Mouse (Mus musculus) heart, adult 9 months (tissue): ENCODE results near the gene Spaca4.
A peak's percentile ranks its signal among the peaks of the same experiment; 100 is the strongest.

Source experiments
- DNase-seq, 2 experiments: peaks; one replicate each; pipeline ENCODE4 v3.0.0; 2022; ENCODE audit warnings: low spot score in 2 of 2

Gene Spaca4

GRCm38 (mm10) chr7:45713396-45713795 is 12.2 kb downstream of the Spaca4 start:
- DNase-seq, result peak in 1 of 2 experiments; percentile 19

- DNase-seq, result peak; percentile 74 to 80
These were observed 13.4 kb downstream of the Spaca4 start for GRCm38 (mm10) chr7:45712022-45712757.

GRCm38 (mm10) chr7:45711316-45712021 is 14.1 kb downstream of the Spaca4 start:
- peak; percentile 29 to 61 for DNase-seq

GRCm38 (mm10) chr7:45710477-45711191 is 15.0 kb downstream of the Spaca4 start:
- peak; percentile 44 to 57 for DNase-seq

GRCm38 (mm10) chr7:45709677-45710355 is 15.8 kb downstream of the Spaca4 start:
- DNase-seq, result peak in 1 of 2 experiments; percentile 30

- DNase-seq, result peak; percentile 29 to 46
These were observed 16.6 kb downstream of the Spaca4 start for GRCm38 (mm10) chr7:45709036-45709435.

- DNase-seq, result peak; percentile 56 to 57
These were observed 17.3 kb downstream of the Spaca4 start for GRCm38 (mm10) chr7:45708221-45708761.

- DNase-seq, result peak; percentile 98 to 99
These were observed 18.1 kb downstream of the Spaca4 start for GRCm38 (mm10) chr7:45707375-45707967.

- peak; percentile 92 to 94 for DNase-seq
These were observed 18.8 kb downstream of the Spaca4 start for GRCm38 (mm10) chr7:45706721-45707241.

- peak; percentile 96 to 99 for DNase-seq
These were observed 19.7 kb downstream of the Spaca4 start for GRCm38 (mm10) chr7:45705873-45706281.

- no peak for DNase-seq
These were observed 20.2 kb downstream of the Spaca4 start for GRCm38 (mm10) chr7:45705443-45705864.

- peak; percentile 100 for DNase-seq
These were observed 20.7 kb downstream of the Spaca4 start, which contains the start of gene Dbp for GRCm38 (mm10) chr7:45704730-45705442. Gene Dbp, plus strand, starts transcription at chr7:45705088.

GRCm38 (mm10) chr7:45704046-45704559 is 21.5 kb downstream of the Spaca4 start:
- peak; percentile 82 to 90 for DNase-seq

GRCm38 (mm10) chr7:45703521-45704033 is 22.0 kb downstream of the Spaca4 start:
- peak in 1 of 2 experiments; percentile 47 for DNase-seq

- peak in 1 of 2 experiments; percentile 9 for DNase-seq
These were observed 22.6 kb downstream of the Spaca4 start for GRCm38 (mm10) chr7:45702809-45703520.

- DNase-seq, result peak in 1 of 2 experiments; percentile 10
These were observed 23.3 kb downstream of the Spaca4 start for GRCm38 (mm10) chr7:45702316-45702715.

GRCm38 (mm10) chr7:45701607-45702006 is 24.0 kb downstream of the Spaca4 start:
- DNase-seq, result peak in 1 of 2 experiments; percentile 4

GRCm38 (mm10) chr7:45701072-45701471 is 24.5 kb downstream of the Spaca4 start:
- DNase-seq, result no peak
